Mouse (Mus musculus) liver, embryonic 18 days (tissue): ENCODE measurements around the gene Krt84. TPM values are rescaled to one million over a fixed set of nuclear protein-coding genes. Genes with fewer than 3 reads are reported as not detected.

Experiments
- polyA plus RNA-seq: library from polyadenylated mRNA; depleted of rRNA; stranded (reverse); fragments of >200 nt; gene quantifications from 2 replicates; pipeline ENCODE4 v1.2.3, GENCODE M21; 2012; rRNA removed

Gene Krt84
- not detected in 2 replicates for polyA plus RNA-seq

DNA sequence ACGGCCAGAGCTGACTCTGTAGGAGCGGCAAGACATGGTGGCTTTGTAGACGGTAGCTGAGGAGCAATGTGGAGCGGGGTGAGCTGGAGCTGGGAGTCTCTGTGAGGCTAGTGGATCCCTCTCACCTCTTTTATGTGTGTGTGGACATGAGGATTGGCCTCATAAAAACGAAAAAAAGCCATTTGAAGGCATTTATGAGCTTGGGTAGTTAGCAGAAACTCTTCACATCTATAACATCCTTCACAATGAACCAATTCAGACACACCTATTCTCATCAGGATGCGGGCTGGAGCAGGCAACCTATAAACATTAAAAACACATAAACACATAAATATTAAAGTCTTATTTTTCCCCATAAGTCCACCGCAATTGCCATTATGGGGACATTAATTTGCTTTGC lies at the start of gene Krt84:
Krt84 (minus strand) TSS at position 101 of the 400 bp plus-strand sequence.

DNA sequence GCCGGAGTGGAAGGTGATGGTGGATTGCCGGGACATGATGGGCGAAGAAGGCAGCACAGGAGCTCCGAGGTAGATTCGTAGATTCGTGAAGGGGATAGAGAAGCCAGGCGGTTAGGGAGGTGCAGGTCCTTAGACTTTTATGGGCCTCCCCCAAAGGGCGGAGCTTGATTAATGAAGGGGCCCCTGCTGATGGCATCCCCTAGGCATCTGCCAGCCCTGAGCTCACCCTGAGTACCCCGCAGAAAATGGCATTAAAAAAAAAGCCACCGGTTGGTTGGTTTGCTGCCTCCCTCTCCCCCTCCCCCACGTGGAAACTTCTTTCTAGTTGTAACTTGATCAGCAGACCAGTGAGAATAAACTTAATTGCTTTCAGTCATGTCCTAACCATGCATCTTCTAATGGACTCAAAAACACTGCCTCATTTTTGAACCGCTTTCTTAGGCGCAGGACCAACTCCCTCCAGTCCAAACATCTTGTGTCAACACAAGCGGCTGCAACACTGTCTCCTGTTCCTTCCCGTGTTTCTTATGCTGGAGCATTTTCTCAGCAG lies 41.3 kb upstream of the Krt84 start, which contains the start of gene Krt75:
Krt75 (minus strand) TSS at position 109 of the 550 bp plus-strand sequence.

DNA sequence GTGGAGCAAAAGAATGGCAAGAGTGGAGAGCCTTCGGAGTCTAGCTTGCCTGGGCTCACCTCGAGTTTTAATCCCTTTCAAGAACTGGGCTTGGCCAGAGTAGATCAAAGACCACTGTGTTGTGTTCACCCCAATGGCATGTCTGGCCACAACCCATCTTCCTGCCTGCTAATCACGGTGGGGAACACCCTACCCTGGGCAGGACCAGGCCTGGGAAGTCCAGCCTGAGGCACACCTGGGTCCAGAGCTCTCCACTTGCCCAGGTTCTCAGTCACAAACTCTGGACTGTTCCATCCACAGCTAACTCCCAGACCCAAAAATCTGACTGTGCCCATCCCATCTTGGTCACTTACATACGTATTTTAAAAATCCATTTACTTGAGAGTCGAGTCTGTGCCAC lies 30.2 kb upstream of the Krt84 start, which contains the start of gene Krt90:
Krt90 (minus strand) TSS at position 101 of the 400 bp plus-strand sequence.

DNA sequence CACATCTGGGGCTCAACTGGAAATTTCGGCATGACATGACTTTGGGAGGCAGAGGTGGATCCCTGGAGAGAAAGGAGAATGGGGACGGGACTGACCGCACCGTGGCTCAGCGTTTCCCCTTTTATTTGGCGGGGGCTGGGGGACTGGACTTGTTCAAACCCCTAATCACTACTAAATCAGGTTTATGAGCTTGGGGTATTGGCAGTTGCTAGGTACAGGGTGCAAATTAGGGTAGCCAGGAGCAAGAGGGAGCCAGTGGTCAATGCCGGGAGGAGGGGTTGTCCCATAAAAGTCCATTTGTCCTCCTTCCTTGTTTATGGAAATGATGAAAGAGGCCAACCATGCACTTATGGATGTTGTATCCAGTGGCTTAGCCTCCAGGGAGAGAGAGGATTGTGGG lies 17.9 kb upstream of the Krt84 start, which contains the start of gene Krt82:
Krt82 (minus strand) TSS at position 101 of the 400 bp plus-strand sequence.

GRCm38 (mm10) chr15:101517161-101517560 lies 15.5 kb downstream of the Krt84 start, which contains the start of gene Gm49425:
Gene Gm49425 (minus strand): TSS chr15:101517261.

GRCm38 (mm10) chr15:101491431-101491830 lies 41.2 kb downstream of the Krt84 start, which contains the start of gene Krt83:
Gene Krt83 (minus strand): TSS chr15:101491512.

Other genes starting within 250 kb of the Krt84 start
- 22.5 and 25.1 TPM in 2 replicates for gene Atg101, start 248.5 kb downstream of the Krt84 start, polyA plus RNA-seq
- 0.43 and 0.51 TPM in 2 replicates for gene 6030408B16Rik, start 239.6 kb downstream of the Krt84 start, polyA plus RNA-seq
- 0.35 and 0.42 TPM in 2 replicates for gene Krt80, start 162.7 kb downstream of the Krt84 start, polyA plus RNA-seq
- 2.6 and 3.0 TPM in 2 replicates for gene Krt7, start 121.8 kb downstream of the Krt84 start, polyA plus RNA-seq
- not detected in 2 replicates for gene Krt87, start 94.0 kb downstream of the Krt84 start, polyA plus RNA-seq
- not detected in 2 replicates for gene Krt88, start 85.1 kb downstream of the Krt84 start, polyA plus RNA-seq
- gene Krt81, start 69.1 kb downstream of the Krt84 start, polyA plus RNA-seq = not detected in 2 replicates
- gene Krt86, start 59.3 kb downstream of the Krt84 start, polyA plus RNA-seq = 0.07 and 0.22 TPM in 2 replicates
- gene Krt83, start 41.3 kb downstream of the Krt84 start, polyA plus RNA-seq = 0.85 and 1.1 TPM in 2 replicates
- gene Gm49425, start 15.6 kb downstream of the Krt84 start, polyA plus RNA-seq = not detected in 2 replicates
- not detected in 2 replicates for gene Krt82, start 17.8 kb upstream of the Krt84 start, polyA plus RNA-seq
- gene Krt90, start 30.1 kb upstream of the Krt84 start, polyA plus RNA-seq = not detected in 2 replicates
- gene Krt75, start 41.1 kb upstream of the Krt84 start, polyA plus RNA-seq = not detected in 2 replicates
- gene Gm5414, start 95.4 kb upstream of the Krt84 start, polyA plus RNA-seq = not detected in 2 replicates
- gene Gm5478, start 114.6 kb upstream of the Krt84 start, polyA plus RNA-seq = not detected in 2 replicates
- not detected in 2 replicates for gene Krt6b, start 147.5 kb upstream of the Krt84 start, polyA plus RNA-seq
- not detected in 2 replicates for gene Krt6a, start 161.5 kb upstream of the Krt84 start, polyA plus RNA-seq
- not detected in 2 replicates for gene Krt5, start 180.1 kb upstream of the Krt84 start, polyA plus RNA-seq
- not detected in 2 replicates for gene Krt71, start 210.3 kb upstream of the Krt84 start, polyA plus RNA-seq